Mouse (Mus musculus) limb, embryonic 12.5 days (tissue): ENCODE results near the gene Klhl1. TPM values are rescaled to one million over a fixed set of nuclear protein-coding genes. Genes with fewer than 3 reads are reported as not detected.

Experiments used
- ATAC-seq: fragments of 200-750 bp; cut with Nextera tagmentation; 2 replicates; pipeline ENCODE4 v1.8.0; 2017; ENCODE audit warnings: low read depth, moderate TSS enrichment; ENCODE audit not compliant: insufficient number of reproducible peaks, insufficient read depth, low FRiP score, low TSS enrichment
- H3K27ac ChIP-seq: fragments of 300-500 bp; sonication (generic); 2 replicates; pipeline ENCODE4 v1.5.1; 2016; ENCODE audit warnings: mild to moderate bottlenecking, moderate library complexity
- H3K27me3 ChIP-seq: fragments of 300-500 bp; sonication (generic); 2 replicates; pipeline ENCODE4 v1.6.1; 2016; ENCODE audit warnings: mild to moderate bottlenecking, moderate library complexity
- H3K36me3 ChIP-seq: fragments of 300-500 bp; sonication (generic); 2 replicates; pipeline ENCODE4 v1.6.1; 2016; ENCODE audit warnings: mild to moderate bottlenecking, moderate library complexity
- H3K4me1 ChIP-seq: fragments of 300-500 bp; sonication (generic); replicated peaks from 2 replicates; pipeline ENCODE4 v1.6.1; 2016
- H3K4me2 ChIP-seq: fragments of 300-500 bp; sonication (generic); 2 replicates; pipeline ENCODE4 v1.6.1; 2016; ENCODE audit warnings: mild to moderate bottlenecking, moderate library complexity
- H3K4me3 ChIP-seq: fragments of 300-500 bp; sonication (generic); replicated peaks from 2 replicates; pipeline ENCODE4 v1.5.1; 2016; ENCODE audit warnings: mild to moderate bottlenecking
- H3K9ac ChIP-seq: fragments of 300-500 bp; sonication (generic); replicated peaks from 2 replicates; pipeline ENCODE4 v1.6.1; 2016; ENCODE audit warnings: mild to moderate bottlenecking, moderate library complexity
- H3K9me3 ChIP-seq: fragments of 300-500 bp; sonication (generic); 2 replicates; pipeline ENCODE4 v1.6.1; 2016; ENCODE audit warnings: mild to moderate bottlenecking, moderate library complexity
- WGBS: fragments of 180-500 bp; shearing (Covaris S2); methylation state at CpG from one replicate; pipeline ENCODE4 v1.1.7; 2016; 5-methylcytosine and 5-hydroxymethylcytosine counted together
- polyA plus RNA-seq: library from polyadenylated mRNA; unstranded; fragments of >200 nt; fragmentation: Nextera tagmentation; extraction: Ambion mirVana; gene quantifications from 2 replicates; pipeline ENCODE4 v1.2.1, GENCODE M21; 2016

Gene Klhl1
- 0.03 and 0.06 TPM in 2 replicates for polyA plus RNA-seq

GRCm38 (mm10) chr14:96518954-96519682, at the start of gene Klhl1:
Gene Klhl1 (minus strand): TSS chr14:96519102.
- peak within 1 kb of the TSS; percentile 92 for H3K4me2 ChIP-seq
- peaks cover 9% of the 10 kb centered on the region; the same call in 1 of the 2 replicates for H3K4me1 ChIP-seq
- H3K36me3 ChIP-seq: no peaks in the 10 kb centered on the region
- H3K9ac ChIP-seq: peak within 1 kb of the TSS; percentile 53
- H3K4me3 ChIP-seq: peak within 1 kb of the TSS; percentile 52
- peaks cover 30% of the 10 kb centered on the region for H3K27me3 ChIP-seq
- 47% methylated on average over 13 of the region's 13 CpGs for WGBS
- ATAC-seq: no peak
- no peak within 1 kb of the TSS for H3K27ac ChIP-seq
- H3K9me3 ChIP-seq: no peaks in the 10 kb centered on the region

DNA sequence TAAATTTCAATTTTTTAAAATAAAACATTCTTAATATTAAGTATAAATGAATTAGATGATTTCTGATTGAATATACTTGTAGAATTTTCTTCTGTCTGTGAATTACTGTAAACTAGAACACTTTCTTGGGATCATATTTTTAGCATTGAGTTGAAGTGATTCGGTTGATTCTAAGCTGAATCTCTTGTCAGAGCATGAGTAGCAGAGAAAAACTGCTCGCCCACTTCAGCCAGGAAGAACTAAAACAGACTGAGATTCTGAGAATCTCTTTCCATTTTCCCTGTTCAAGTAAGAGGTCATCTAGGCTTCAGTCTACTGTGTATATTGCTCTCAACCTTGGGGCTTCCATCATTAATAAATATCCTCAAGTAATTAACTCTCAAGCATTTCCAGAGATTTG, 34.8 kb upstream of the Klhl1 start:
- H3K36me3 ChIP-seq: no peaks in the 10 kb centered on the region
- H3K27ac ChIP-seq: no peak overlapping the region
- 88% methylated on average over 2 of the region's 2 CpGs for WGBS
- ATAC-seq: no peak
- H3K4me3 ChIP-seq: no peak overlapping the region
- H3K9me3 ChIP-seq: no peaks in the 10 kb centered on the region
- H3K27me3 ChIP-seq: no peaks in the 10 kb centered on the region
- no peak overlapping the region for H3K9ac ChIP-seq
- H3K4me1 ChIP-seq: no peaks in the 10 kb centered on the region
- H3K4me2 ChIP-seq: no peak overlapping the region

- peaks cover 9% of the 10 kb centered on the region; the same call in 1 of the 2 replicates for H3K4me1 ChIP-seq
- peak overlapping the region; percentile 53 for H3K9ac ChIP-seq
- H3K36me3 ChIP-seq: no peaks in the 10 kb centered on the region
- peak; percentile 66; the same call in 1 of the 2 replicates for ATAC-seq
- no peaks in the 10 kb centered on the region for H3K9me3 ChIP-seq
- peaks cover 30% of the 10 kb centered on the region for H3K27me3 ChIP-seq
- peak overlapping the region; percentile 92 for H3K4me2 ChIP-seq
- WGBS: 2% methylated on average over 35 of the region's 35 CpGs
- no peak overlapping the region for H3K27ac ChIP-seq
- peak overlapping the region; percentile 52 for H3K4me3 ChIP-seq
Measured at GRCm38 (mm10) chr14:96518151-96518953, 550 bp downstream of the Klhl1 start.

DNA sequence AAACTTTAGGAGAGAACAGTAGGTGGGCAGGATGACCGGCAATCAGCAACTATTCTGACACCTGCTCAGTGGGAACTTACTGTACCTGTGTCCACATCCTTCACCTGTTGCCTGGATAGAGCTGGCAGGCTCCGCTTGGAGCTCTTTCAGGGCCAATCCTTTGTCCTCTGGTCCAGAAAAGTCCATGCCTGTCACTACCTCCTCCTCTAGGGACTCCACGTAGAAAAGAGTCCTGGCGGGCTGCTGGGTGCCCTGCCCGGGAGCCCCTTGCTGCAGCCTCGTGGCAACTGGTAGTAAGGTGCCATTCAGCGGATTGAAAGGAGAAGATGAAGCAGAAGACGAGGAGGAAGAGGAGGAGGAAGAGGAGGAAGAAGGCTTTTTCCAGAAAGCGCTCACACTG, 1.2 kb downstream of the Klhl1 start:
- Histone ChIP-seq H3K4me1 (peaks cover 9% of the 10 kb centered on the region; the same call in 1 of the 2 replicates), H3K9ac (peak overlapping the region; percentile 53; the same call in 1 of the 2 replicates), H3K36me3 (no peaks in the 10 kb centered on the region), H3K27me3 (peaks cover 30% of the 10 kb centered on the region), H3K4me3 (peak overlapping the region; percentile 52), H3K9me3 (no peaks in the 10 kb centered on the region), H3K4me2 (peak overlapping the region; percentile 92), H3K27ac (no peak overlapping the region)
- 8% methylated on average over 9 of the region's 9 CpGs for WGBS
- ATAC-seq: peak; percentile 63; the same call in 1 of the 2 replicates

DNA sequence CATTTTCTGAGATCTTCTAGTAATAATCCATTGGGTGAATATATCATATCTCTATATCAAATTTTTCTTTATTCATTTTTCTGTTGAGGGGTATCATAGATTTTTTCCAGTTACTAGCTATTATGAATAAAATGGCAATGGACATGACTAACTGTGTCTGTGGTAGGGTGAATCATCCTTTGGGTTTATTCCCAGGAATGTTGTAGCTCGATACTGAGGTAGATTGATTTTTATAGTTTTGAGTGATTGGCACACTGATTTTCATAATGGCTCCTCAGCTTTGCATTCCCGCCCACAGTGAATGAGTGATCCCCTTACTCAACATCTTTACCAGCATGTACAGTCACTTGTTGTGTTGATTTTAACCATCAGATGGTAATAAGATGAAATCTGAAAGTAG, 19.0 kb downstream of the Klhl1 start:
- H3K4me3 ChIP-seq: no peak overlapping the region
- no peak for ATAC-seq
- WGBS: 86% methylated on average over 2 of the region's 2 CpGs

DNA sequence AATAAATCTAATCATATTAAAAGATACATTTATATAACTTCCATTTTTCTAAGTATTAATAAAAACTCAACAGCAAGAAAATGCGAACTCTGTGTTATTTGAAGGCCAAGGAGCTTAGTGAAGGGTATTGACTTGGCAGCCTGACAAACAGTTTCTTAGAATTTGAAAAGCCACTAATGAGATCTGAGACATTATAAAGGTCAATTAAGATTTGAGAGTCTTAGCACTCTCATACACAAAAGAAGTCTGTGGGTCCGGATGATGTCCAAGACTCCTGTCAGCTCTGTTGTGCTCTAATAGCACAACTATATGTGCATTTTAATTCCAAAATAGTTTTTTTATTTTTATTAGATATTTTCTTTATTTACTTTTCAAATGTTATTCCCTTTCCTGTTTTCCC, 47.1 kb downstream of the Klhl1 start:
- Histone ChIP-seq H3K9ac (no peak overlapping the region), H3K4me1 (no peaks in the 10 kb centered on the region), H3K4me2 (no peak overlapping the region), H3K9me3 (no peaks in the 10 kb centered on the region), H3K27me3 (no peaks in the 10 kb centered on the region), H3K27ac (no peak overlapping the region), H3K36me3 (no peaks in the 10 kb centered on the region), H3K4me3 (no peak overlapping the region)
- no peak for ATAC-seq
- 84% methylated on average over 2 of the region's 2 CpGs for WGBS

More for the DNA sequence above, 19.0 kb downstream of the Klhl1 start:
- H3K4me1 ChIP-seq: no peaks in the 10 kb centered on the region
- no peaks in the 10 kb centered on the region for H3K27me3 ChIP-seq
- H3K4me2 ChIP-seq: no peak overlapping the region
- no peaks in the 10 kb centered on the region for H3K36me3 ChIP-seq
- H3K9me3 ChIP-seq: no peaks in the 10 kb centered on the region
- H3K27ac ChIP-seq: no peak overlapping the region
- H3K9ac ChIP-seq: no peak overlapping the region

DNA sequence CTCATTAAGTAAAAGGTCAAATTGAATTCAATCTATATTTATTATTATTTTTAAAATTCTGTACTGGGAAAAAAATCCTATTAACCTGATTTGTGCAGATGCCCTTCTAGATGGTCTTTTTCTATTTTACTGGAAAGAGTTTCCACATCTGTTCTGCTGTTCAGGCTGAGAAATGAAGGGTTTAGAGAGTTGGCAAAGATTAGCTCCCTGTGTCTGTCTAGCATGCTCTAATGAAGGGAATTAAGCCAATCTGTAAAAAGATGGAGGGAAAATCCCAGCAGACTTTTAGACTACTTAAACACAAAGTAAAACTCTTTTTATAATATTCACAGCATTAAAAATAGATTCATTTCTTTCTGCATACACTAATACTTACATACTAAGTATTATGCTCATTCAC, 47.6 kb downstream of the Klhl1 start:
- Histone ChIP-seq H3K27ac (no peak overlapping the region), H3K4me1 (no peaks in the 10 kb centered on the region), H3K36me3 (no peaks in the 10 kb centered on the region), H3K4me3 (no peak overlapping the region), H3K27me3 (no peaks in the 10 kb centered on the region), H3K9ac (no peak overlapping the region), H3K4me2 (no peak overlapping the region), H3K9me3 (no peaks in the 10 kb centered on the region)
- ATAC-seq: no peak

- WGBS: 72% methylated on average over 2 of the region's 2 CpGs
- Histone ChIP-seq H3K4me1 (no peaks in the 10 kb centered on the region), H3K9ac (no peak overlapping the region), H3K27me3 (no peaks in the 10 kb centered on the region), H3K36me3 (no peaks in the 10 kb centered on the region), H3K4me2 (no peak overlapping the region), H3K4me3 (no peak overlapping the region), H3K27ac (no peak overlapping the region), H3K9me3 (no peaks in the 10 kb centered on the region)
- ATAC-seq: no peak
Measured at GRCm38 (mm10) chr14:96461756-96462155, 57.1 kb downstream of the Klhl1 start.

DNA sequence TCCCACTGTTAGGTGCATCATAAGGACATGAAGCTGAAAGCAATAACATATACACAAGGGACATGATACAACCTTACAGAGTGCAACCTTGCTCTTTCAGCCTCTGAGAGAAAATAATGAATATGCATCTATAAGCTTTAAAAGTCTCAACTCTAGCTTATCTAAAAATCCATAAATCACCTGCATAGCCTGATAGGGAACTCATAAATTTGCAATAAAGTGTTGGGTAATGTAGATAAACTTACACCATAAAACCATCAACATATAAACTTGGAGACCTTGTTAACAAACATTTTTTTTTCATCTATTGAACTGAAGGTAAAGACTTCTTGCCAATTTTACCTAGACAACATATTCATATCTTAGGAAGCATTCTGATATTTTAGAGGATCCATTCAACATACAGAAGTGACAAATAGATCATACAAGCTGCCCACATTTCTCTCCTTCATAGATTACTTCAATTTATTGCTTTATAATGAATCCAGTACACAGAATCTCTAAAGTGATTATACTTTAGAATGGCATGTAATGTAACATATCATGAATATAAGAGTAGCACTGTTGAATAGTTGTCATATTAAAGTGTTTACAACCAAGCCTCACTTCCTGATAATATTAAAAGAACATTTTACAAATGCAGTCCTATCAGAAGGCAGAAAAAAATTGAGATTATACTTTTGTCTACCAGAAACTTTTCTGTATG, 126.7 kb downstream of the Klhl1 start:
- no peaks in the 10 kb centered on the region for H3K27me3 ChIP-seq
- no peak overlapping the region for H3K4me2 ChIP-seq
- no peak for ATAC-seq

GRCm38 (mm10) chr14:96362727-96363126, 156.2 kb downstream of the Klhl1 start:
- 91% methylated on average over 3 of the region's 3 CpGs for WGBS
- Histone ChIP-seq H3K4me2 (no peak overlapping the region), H3K9ac (no peak overlapping the region), H3K4me3 (no peak overlapping the region), H3K27me3 (no peaks in the 10 kb centered on the region), H3K9me3 (no peaks in the 10 kb centered on the region), H3K4me1 (no peaks in the 10 kb centered on the region), H3K36me3 (no peaks in the 10 kb centered on the region), H3K27ac (no peak overlapping the region)
- no peak for ATAC-seq

More for the DNA sequence above, 126.7 kb downstream of the Klhl1 start:
- Histone ChIP-seq H3K36me3 (no peaks in the 10 kb centered on the region), H3K4me1 (no peaks in the 10 kb centered on the region), H3K9me3 (no peaks in the 10 kb centered on the region), H3K9ac (no peak overlapping the region), H3K4me3 (no peak overlapping the region), H3K27ac (no peak overlapping the region)

- Histone ChIP-seq H3K27me3 (no peaks in the 10 kb centered on the region), H3K27ac (no peak overlapping the region), H3K4me1 (no peaks in the 10 kb centered on the region), H3K9me3 (no peaks in the 10 kb centered on the region), H3K9ac (no peak overlapping the region), H3K36me3 (no peaks in the 10 kb centered on the region), H3K4me2 (no peak overlapping the region), H3K4me3 (no peak overlapping the region)
- WGBS: 86% methylated on average over 1 of the region's 1 CpGs
- ATAC-seq: no peak
Measured at GRCm38 (mm10) chr14:96348220-96348619, 170.7 kb downstream of the Klhl1 start.
